Mouse (Mus musculus) testis, adult 2 months (tissue): ENCODE data around the gene Irgq. TPM values are rescaled to one million over a fixed set of nuclear protein-coding genes. Genes with fewer than 3 reads are reported as not detected.

ENCODE experiments used
- H3K27ac ChIP-seq: fragments of 200-500 bp; 2 replicates; pipeline ENCODE4 v1.5.1; 2012; ENCODE audit warnings: low read depth, low read length; ENCODE audit not compliant: control insufficient read depth, insufficient read depth
- H3K27me3 ChIP-seq: fragments of 200-500 bp; 2 replicates; pipeline ENCODE4 v1.6.1; 2012; ENCODE audit warnings: mild to moderate bottlenecking, low read length, moderate library complexity; ENCODE audit not compliant: control insufficient read depth, insufficient read depth
- H3K36me3 ChIP-seq: fragments of 200-500 bp; 2 replicates; pipeline ENCODE4 v1.6.1; 2012; ENCODE audit warnings: mild to moderate bottlenecking, low read length; ENCODE audit not compliant: control insufficient read depth, insufficient read depth
- H3K4me1 ChIP-seq: fragments of 200-500 bp; 2 replicates; pipeline ENCODE4 v1.6.1; 2012; ENCODE audit warnings: low read length; ENCODE audit not compliant: control insufficient read depth, insufficient read depth
- H3K4me3 ChIP-seq: fragments of 200-500 bp; 2 replicates; pipeline ENCODE4 v1.5.1; 2012; ENCODE audit warnings: low read depth, mild to moderate bottlenecking, low read length, moderate library complexity, mixed read lengths; ENCODE audit not compliant: control insufficient read depth
- CTCF ChIP-seq: fragments of 200-500 bp; IDR thresholded peaks from 2 replicates; pipeline ENCODE4 v1.5.1; 2012; ENCODE audit warnings: low read depth, mild to moderate bottlenecking, inconsistent platforms, low read length, moderate library complexity; ENCODE audit not compliant: control insufficient read depth, insufficient read depth, insufficient replicate concordance
- POLR2A ChIP-seq: fragments of 200-500 bp; IDR thresholded peaks from 2 replicates; pipeline ENCODE4 v1.6.1; 2012; ENCODE audit warnings: low read depth, mild to moderate bottlenecking, inconsistent platforms, low read length, moderate library complexity; ENCODE audit not compliant: control insufficient read depth
- polyA plus RNA-seq: library from polyadenylated mRNA; depleted of rRNA; stranded (reverse); fragments of >200 nt; gene quantifications from 2 replicates; pipeline ENCODE4 v1.2.3, GENCODE M21; 2012

Gene Irgq
- polyA plus RNA-seq, 1 experiment: 2.2 TPM

GRCm38 (mm10) chr7:24551985-24552759 is 21.7 kb downstream of the Irgq start:
- no peak for TF ChIP-seq POLR2A
- TF ChIP-seq CTCF: no peak
- no peaks in the 10 kb centered on the region for H3K27me3 ChIP-seq
- H3K27ac ChIP-seq: no peak overlapping the region
- no peaks in the 10 kb centered on the region for H3K36me3 ChIP-seq
- H3K4me1 ChIP-seq: peaks cover 5% of the 10 kb centered on the region; the same call in 1 of the 2 replicates
- H3K4me3 ChIP-seq: no peak overlapping the region

GRCm38 (mm10) chr7:24555786-24556185 is 25.3 kb downstream of the Irgq start:
- H3K36me3 ChIP-seq: peaks cover 2% of the 10 kb centered on the region; the same call in 1 of the 2 replicates

DNA sequence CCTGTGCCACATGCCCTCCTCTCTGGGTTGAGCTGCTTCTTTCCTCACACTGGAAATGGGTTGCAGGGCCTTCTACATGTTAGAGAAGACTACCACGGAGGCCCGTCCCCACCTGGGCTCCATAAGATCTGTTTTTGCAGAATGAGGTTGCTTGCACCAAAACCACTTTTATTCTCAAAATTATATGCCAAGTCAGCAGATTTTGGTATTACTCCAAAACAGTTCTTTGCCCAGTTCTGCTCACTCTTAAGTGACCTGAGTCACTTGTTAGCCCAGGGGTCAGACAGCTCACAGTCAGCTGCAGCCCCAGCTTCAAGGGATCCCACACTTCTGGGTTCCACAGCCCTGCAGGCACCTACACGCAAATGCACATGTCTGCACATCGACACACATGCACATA is 31.0 kb downstream of the Irgq start:
- Histone ChIP-seq H3K27me3 (no peaks in the 10 kb centered on the region), H3K4me3 (no peak overlapping the region), H3K27ac (no peak overlapping the region), H3K36me3 (peaks cover 3% of the 10 kb centered on the region), H3K4me1 (peaks cover 4% of the 10 kb centered on the region)
- TF ChIP-seq CTCF: no peak
- TF ChIP-seq POLR2A: no peak

More at GRCm38 (mm10) chr7:24555786-24556185, 25.3 kb downstream of the Irgq start:
- Histone ChIP-seq H3K4me1 (no peaks in the 10 kb centered on the region), H3K27ac (no peak overlapping the region), H3K4me3 (no peak overlapping the region), H3K27me3 (no peaks in the 10 kb centered on the region)
- no peak for TF ChIP-seq POLR2A
- no peak for TF ChIP-seq CTCF

- Histone ChIP-seq H3K27me3 (no peaks in the 10 kb centered on the region), H3K4me3 (no peak overlapping the region), H3K36me3 (peaks cover 3% of the 10 kb centered on the region), H3K27ac (no peak overlapping the region), H3K4me1 (peaks cover 4% of the 10 kb centered on the region)
- TF ChIP-seq CTCF (no peak), POLR2A (no peak)
Measured at GRCm38 (mm10) chr7:24563191-24563836, 32.8 kb downstream of the Irgq start.

DNA sequence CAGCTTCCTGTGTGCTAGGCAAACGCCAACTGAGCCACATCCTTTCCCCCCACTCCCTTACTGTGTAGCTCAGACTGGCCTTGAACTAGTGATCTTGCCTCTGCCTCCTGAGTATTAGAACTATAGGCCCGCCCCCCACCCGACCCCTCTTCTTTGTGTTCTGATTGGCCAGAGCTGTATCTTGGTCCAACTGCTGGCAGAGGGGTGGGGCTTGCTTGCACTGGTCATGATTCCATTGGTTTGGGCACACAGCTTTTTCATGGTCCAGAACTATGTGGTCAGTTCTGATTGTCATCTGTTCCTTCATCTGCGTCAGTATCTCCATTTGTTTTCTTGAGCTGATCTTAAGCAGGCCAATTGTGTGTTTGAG is 33.3 kb downstream of the Irgq start:
- H3K27me3 ChIP-seq: no peaks in the 10 kb centered on the region
- H3K36me3 ChIP-seq: peaks cover 3% of the 10 kb centered on the region
- H3K27ac ChIP-seq: no peak overlapping the region
- TF ChIP-seq POLR2A: no peak
- TF ChIP-seq CTCF: no peak
- peaks cover 4% of the 10 kb centered on the region for H3K4me1 ChIP-seq
- H3K4me3 ChIP-seq: no peak overlapping the region

DNA sequence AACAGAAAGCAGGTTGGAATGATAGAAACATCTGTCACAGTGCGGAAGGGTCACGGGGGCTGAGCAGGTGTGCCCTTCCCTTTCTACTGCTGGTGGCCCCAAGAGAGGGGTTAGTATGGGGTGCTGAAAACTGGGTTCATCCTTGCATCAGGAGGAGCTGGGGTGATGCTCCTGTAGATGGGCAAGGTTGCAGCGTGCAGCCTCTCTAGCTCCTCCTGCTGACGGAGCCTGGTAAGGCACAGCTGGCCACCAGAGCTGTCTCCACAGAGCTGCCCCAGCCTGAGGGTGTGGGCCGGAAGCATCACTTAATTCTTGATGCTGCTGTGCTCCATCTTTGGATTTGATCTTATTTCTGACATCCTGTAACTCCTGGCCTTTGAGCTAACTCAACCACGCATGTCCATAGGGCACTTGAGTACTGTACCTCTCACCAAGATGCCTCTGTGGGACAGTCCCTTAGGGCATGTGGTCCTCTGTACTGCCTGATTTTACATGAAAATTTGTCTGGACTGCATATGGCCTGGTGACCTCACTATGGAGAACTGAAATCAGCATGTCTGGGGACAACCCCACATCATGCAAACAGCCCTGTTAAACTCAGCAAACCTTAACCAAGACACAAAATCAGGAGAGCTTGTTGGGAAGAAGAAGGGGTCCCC is 34.2 kb downstream of the Irgq start:
- H3K4me3 ChIP-seq: no peak overlapping the region
- H3K27ac ChIP-seq: no peak overlapping the region
- peaks cover 3% of the 10 kb centered on the region for H3K36me3 ChIP-seq
- H3K27me3 ChIP-seq: no peaks in the 10 kb centered on the region
- peaks cover 4% of the 10 kb centered on the region for H3K4me1 ChIP-seq
- TF ChIP-seq POLR2A: no peak
- TF ChIP-seq CTCF: peak; percentile 85; the same call in 1 of the 2 replicates

DNA sequence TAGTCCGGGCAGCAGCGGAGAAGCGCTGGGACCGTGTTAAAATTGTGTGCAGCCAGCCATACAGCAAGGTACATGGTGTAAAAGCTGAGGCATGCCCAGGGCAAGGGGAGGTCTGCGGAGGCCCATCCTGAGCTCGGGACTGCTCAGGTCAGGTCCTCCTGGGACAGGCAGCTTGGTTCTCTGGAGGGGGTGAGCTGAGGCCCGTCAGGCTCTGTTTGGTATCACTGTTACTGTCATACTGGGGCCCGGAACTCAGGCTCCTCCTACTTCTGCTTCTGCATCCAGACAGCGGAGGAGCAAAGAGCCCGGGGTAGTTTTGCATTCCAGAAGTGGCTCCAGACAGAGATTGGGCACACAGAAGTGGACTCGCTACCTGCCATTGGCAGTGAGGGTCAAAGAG is 35.1 kb downstream of the Irgq start:
- no peak for TF ChIP-seq CTCF
- TF ChIP-seq POLR2A: no peak
- H3K4me3 ChIP-seq: no peak overlapping the region
- peaks cover 4% of the 10 kb centered on the region for H3K4me1 ChIP-seq
- H3K36me3 ChIP-seq: peaks cover 2% of the 10 kb centered on the region
- H3K27ac ChIP-seq: no peak overlapping the region
- no peaks in the 10 kb centered on the region for H3K27me3 ChIP-seq
